Mouse (Mus musculus) neural tube, embryonic 10.5 days (tissue): ENCODE results near the gene Mocs1.
"Not testable (repeated sequence)": the region's sequence is repeated elsewhere in the genome, so short reads cannot be mapped to it uniquely, and the experiment has no call there.

Source experiments
- DNase-seq: peaks from one replicate; pipeline ENCODE4 v3.0.0-alpha.2; 2017; ENCODE audit warnings: low spot score; ENCODE audit errors: extremely low spot score

The Mocs1 gene

DNA sequence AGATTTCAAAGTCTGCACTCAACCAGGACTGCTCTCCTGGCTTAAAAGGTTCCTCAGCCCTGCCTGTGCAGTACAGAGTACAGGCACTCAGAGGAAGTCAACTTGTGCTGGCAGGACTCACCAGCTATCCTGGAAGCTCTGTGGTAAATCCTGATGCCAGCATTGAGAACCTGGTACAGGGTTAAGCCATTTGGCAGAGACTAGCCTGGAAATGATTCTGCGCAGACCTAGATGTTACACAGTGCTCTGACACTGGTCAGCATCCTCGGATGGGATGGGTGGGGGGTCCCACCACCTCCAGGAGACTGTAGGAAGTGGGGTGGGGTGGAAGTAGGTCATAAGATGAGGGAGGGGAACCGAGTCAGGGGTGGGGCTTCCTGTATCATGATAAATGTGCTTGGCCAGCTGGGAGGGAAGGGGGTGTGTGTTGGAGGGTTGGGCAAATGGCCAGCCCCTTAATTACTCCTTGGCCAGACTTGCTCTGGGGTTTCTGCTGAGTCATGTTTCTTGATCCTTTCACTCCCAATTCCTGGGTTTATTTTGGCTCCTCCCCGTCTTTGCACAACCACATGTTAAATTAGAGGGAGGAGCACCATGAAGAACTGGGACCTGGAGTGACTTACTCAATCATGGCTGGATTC lies 4.0 kb downstream of the Mocs1 start:
- DNase-seq = no peak

DNA sequence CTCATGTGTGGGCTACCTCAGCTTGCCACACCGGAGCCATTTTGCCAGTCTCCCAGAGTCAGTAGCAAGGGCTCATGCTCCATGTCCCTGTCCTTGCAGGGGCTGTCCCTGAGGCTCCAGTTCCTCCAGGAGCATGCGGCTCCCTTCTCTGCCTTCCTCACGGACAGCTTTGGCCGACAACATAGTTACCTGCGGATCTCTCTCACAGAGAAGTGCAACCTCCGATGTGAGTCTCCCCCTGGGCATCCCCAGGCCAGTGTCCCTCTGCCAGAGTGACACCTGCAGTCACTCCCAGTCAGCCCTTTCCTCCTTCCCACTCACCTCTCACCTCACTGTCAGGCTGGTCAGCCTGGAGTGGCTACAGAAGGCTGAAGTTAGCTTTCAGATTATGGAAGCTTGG lies 4.9 kb downstream of the Mocs1 start:
- DNase-seq = no peak

DNA sequence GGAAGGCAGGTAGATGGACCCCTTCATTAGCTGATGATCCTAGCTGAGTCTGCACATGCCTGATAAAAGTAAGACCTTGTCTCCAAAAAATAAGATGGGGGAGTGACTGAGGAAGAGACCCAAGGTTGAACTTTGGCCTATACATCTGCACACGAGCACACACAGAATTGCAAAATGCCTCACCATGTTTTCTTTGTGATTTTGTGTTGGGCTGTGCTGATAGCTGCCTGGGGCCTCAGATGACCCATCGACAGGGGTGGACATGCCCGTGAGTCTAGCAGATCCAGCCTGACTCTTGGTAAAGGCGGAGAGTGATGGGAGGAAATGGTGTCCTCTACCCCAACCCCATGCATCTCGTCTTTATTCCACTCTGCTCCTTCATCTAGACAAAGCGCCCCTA lies 6.1 kb downstream of the Mocs1 start:
- DNase-seq = no peak

DNA sequence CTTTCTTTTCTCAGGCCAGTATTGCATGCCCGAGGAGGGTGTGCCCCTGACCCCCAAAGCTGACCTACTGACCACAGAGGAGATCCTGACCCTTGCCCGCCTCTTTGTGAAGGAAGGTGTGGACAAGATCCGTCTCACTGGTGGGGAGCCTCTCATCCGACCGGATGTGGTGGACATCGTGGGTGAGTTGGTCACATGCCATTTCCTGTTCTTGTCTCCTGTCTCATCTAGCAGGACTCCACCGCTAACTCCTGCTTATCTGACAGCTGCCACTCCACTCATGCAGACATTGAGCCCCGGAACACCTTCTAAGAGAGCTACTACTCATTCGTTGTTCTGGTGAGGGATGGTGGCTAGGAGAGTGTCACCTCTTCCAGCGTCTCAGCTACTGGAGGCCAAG lies 6.9 kb downstream of the Mocs1 start:
- DNase-seq = no peak

DNA sequence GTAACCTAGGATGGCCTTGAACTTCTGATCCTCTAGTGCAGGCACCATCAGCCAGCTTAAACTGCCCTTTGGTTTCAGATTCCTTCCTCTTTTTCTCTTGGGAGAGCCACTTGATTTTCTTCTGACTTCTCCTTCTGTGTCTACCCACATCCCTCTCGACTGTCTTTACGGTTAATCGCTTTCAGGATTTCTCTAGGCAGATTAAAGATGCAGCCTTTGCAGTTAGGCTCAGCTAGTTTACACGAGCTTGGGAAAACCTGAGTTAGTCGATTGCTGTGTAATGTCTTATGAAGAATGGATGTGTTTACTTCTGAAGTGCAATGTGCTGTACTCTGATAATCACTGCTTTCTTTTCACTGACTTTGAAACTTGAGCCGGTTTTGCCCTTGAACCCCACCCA lies 8.5 kb downstream of the Mocs1 start:
- no peak for DNase-seq

DNA sequence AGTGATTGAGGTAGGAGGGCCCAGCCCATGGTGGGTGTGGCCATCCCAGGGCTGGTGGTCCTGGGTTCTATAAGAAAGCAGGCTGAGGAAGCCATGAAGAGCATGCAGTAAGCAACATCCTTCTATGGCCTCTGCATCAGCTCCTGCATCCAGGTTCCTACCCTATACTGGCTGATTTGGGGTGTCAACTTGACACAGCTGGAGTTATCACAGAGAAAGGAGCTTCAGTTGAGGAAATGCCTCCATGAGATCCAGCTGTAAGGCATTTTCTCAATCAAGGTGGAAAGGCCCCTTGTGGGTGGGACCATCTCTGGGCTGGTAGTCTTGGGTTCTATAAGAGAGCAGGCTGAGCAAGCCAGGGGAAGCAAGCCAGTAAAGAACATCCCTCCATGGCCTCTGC lies 9.1 kb downstream of the Mocs1 start:
- not testable (repeated sequence) for DNase-seq

DNA sequence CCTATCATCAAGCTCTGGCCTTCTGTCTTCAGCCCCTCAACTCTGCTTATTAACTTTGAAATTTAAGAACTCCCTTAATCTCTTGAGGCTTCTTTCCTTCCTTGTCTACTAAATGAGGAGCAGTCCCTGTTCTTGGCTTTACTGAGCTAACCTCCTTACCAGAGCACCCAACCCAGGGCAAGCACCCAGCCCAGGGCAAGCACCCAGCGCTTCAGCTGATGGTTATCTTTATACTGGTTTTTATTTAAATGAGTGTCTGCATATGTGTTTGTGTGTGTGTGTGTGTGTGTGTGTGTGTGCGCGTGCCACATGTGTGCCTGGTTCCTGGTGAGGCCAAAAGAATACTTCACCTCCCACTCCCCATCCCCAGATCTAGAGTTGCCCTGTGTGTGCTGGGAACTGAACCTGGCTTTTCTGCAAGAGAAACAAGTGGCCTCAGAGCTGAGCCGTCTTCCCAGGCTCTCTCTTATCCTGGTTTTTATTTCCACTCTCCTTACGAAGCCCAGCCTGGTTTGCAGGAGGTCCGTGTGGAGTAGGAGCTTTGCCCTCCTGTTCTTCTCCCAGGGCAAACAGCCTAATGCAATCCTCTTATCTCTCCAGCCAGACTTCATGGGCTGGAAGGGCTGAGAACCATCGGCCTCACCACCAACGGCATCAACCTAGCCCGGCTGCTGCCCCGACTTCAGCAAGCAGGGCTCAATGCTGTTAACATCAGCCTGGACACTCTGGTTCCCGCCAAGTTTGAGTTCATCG lies 10.8 kb downstream of the Mocs1 start:
- DNase-seq = no peak

DNA sequence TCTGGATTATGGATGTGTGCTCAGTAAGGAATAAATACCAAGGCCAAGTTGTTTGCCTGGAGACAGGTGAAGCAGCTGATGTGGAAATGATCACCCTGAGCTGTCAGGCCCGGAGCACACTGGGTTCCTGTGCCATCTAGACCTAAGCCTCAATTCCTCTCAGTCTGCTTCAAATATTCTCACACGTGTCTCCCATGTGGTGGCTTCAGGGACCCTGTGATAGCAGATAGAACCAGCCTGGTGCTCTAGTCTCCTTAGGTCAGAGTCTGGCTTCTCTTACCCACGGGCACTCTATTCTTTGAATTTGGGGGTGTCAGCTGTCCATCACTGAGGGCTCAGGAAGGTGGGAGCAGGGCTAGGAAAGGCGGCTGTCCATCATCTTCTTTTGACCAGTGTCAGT lies 11.5 kb downstream of the Mocs1 start:
- no peak for DNase-seq

DNA sequence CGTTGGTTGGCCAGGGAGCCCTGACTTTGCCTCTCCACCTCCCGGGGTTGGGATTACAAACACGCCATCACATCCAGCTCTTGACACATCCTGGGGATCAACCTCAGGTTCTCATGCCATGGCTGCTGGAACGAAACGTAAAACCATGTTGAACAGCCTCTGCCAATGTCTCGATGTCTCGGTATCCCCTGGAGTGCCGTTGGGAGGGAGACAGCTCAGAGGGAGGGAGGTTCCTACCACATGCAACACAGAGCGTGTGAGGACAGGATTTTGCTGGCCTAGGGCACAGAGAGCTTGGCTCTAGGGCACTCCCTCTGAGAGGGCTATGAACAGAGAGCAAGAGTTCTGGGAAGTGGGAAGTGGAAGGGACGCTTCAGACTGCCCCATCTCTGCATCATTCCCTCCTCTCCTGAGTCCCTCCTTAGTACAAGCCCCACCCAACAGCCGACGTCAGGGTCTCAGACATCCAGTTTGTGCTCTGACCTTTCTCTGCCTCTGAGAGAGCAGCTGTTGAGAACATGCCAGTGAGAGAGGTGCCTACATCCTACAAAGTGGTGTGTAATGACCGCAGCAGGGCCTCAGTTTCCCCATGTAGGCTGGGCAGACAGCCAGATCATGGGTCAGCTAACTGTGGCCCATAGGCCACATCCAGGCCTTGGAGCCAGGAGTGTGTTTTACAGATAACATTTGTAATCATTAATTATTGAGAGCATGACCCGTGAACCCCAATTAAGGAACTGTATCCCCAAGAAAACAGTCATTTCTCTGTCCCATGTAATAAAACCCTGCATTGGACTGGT lies 12.4 kb downstream of the Mocs1 start:
- no peak for DNase-seq

DNA sequence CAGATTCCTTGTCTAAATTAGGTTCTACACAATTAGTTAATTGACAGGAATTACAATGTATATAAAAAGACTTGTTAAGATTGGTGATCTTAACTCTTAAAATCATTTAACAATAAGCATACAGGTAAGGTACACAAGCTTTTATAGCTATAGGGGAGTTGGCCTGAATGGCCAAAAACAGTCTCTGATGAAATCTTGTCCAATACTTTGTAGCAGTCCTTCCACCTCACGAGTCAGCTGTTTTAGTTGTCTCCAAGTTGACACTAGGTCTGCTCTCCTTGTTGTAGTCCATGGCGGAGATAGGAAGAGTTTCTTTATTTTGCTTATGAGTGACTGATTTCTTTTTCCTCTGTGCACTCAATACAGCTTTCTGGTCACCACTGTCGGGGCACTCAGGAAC lies 14.7 kb downstream of the Mocs1 start:
- not testable (repeated sequence) for DNase-seq

DNA sequence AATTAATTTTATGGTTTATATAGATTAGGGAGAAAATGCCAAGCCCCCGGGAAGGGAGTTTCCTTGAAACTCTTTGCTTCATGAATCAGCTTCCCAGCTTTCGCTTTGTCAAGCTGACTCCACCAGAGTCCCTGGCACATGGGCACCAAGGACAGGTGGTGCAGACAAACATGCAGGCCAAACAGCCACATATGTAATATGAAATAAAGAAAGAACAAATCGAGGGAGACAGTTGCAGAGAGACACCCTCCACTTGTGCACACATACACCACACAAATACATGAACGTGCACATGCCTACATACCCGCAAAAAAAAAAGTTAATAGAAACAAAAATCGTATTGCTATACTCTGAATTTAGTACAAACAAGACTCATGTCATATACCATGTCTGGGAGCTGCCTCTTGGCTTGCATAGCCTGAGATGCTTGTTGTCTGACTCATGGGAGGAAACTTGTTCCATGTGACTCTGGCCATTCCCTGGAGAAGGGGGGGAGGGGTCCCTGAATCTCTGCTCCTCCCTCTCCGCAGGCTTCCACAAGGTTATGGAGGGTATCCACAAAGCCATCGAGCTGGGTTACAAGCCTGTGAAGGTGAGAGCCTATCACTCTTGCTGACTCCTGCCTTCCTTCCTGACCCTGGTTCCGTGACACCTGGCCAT lies 20.5 kb downstream of the Mocs1 start:
- DNase-seq = no peak

DNA sequence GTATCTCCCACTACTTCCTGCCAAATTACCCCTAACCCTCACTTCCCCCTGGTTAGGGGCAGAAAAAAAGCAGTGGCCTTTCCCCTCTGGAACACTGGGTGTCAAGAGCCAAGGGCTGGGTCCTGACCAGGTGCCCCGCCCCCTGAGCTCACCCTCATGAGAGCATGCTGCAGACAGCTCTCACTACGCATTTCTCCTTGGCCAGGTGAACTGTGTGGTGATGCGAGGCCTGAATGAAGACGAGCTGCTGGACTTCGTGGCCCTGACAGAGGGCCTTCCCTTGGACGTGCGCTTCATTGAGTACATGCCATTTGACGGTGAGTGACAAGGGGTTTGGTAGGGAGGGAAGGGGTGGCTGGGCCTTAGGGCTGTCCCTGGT lies 21.1 kb downstream of the Mocs1 start:
- no peak for DNase-seq

DNA sequence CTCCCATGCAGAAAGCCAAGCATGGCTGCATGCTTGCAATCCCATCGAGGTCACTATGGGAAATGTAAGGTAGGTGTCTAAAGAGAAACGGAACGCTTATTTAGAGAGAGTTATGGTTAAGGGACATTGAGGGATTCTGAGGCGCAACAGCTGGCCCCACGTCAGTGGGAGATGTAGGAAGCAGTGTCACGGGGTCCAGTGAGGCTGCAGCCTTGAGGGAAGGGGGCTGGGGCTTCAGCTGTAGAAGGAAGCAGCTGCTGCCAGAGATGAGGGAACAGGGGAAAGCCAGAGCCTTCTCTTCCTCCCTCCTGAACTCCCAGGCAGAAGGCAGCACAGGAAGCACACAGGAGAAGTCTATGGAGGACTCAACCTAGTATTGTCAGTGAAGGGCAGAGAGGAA lies 22.8 kb downstream of the Mocs1 start:
- no peak for DNase-seq

DNA sequence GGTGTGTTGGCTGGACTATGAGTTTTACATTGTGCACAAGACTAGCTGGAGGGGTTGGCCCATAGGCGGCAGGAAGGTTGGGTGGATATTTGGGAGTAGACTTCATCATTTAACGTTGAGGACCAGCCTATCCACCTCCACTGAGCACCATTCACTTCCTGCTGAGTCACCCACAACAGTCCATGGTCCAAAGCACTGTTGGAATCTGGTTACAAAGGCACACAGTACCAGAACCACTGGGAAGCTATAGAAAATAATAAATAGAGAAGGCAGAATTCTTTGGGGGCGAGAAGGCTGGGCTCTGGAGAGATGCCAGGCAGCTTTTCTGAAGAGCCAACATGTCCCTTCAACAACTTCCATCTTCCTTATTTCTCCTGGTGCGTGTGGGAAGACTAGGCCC lies 28.2 kb downstream of the Mocs1 start:
- DNase-seq = no peak

DNA sequence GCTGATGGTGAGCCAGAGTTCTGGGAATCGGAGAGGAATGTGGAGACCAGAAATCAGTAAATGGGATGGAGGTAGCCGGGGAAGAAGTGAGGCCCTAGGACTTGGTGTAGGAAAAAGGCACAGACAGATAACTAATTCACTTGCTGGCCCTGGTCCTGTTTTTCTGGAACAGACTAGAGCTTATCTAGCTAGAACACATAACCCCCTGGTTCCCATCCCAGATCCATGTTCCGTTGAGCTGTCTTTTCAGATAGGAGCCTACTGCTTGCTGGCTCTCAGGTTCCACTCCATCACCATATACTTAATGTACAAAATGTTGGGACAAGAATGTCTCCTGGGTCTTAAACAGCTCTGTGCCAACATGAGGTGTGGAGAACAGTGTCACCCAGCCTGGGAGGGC lies 29.7 kb downstream of the Mocs1 start:
- DNase-seq = no peak

DNA sequence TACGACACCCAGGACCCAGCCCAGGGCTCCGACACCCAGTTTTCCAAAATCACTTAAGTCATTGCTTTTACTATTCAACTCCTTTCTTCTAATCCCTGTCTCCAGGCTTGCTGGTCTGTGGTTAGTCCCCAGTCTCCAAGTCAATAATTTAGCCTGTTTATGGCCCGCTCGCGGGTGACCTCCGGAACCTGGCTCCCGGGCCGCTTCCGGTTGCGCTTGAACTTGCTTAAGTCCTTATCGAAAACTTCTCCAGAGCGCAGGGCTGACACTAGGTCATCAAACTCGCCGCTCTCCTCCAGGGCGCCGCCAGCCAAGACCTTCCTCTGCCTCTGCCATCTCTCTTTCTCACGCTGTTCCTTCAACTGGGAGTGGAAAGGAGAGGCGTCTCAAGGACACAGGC lies 30.2 kb downstream of the Mocs1 start:
- no peak for DNase-seq

DNA sequence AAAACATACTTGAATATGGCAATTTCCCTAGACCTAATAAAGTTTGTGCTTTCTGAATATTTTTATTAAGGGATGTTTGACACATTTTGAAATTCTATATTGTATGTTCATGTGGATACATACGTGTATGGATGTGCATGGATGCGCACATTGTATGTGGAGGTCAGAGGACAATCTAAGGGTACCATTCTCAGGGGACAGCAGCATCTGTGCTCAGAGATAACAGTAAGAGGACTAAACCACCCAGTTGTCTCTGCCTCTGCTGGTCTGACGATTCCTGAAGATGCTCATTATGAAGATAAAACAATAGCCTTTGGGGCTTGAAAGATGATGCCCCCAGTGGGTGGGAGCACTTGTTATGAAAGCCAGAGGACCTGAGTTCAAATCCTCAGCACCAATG lies 36.7 kb downstream of the Mocs1 start:
- no peak for DNase-seq

DNA sequence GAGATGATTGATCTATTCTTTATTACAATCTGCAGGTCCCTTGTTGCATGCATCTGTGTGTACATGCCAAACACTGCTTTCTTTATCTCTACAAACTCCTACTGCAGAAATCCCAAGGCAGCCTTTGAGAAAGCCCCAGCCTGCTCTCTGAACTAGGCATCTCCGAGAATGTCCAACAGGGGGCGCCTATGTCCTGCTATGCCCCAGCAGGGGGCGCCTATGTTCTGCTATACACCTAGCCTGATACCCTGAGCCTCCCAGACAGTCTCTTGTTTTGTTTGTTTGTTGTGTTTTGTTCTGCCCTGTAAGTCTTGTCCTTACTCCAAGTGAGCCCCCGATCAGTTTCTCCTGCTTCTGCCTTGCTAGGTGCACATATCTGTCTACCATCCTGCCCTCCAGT lies 40.1 kb downstream of the Mocs1 start:
- DNase-seq = peak; percentile 75

DNA sequence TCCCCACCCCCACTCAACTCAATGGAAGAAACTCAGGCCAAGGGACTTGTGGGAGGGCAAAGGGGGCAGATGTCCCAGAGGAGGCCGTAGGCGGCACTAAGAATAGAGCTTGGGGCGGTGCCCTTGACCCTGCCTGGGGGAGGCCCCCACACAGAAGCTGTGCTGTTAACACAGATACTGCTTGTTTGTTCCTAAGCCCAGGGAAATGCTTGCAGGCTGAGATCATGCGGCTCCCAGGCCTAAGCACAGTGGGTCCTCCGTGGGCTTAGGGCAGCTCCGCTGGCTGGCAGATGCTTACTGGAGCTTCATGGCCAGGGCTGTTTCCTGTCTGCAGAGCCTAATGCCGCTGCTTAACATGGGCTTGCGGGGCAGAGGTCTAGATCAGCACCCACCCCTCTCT lies 44.5 kb downstream of the Mocs1 start:
- DNase-seq = no peak

DNA sequence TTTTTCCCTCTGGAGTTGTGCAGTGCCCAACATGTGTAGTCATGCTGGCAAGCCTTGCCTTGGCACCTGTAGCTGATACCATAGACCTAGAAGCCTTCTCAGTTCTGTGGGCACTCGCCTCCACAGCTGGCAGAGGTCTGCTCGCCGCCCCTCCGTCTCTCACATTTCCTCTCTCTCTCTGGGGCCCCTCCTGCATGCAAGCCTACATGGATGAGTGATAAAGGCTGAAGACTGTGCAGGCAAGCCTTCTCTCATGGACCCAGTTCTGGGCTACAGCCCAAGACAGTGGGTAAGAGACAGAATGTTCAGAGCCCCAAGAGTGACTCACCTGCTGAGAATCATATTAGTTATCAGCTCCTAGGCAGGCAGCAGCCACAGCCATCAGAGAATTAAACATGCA lies 45.9 kb downstream of the Mocs1 start:
- no peak for DNase-seq

DNA sequence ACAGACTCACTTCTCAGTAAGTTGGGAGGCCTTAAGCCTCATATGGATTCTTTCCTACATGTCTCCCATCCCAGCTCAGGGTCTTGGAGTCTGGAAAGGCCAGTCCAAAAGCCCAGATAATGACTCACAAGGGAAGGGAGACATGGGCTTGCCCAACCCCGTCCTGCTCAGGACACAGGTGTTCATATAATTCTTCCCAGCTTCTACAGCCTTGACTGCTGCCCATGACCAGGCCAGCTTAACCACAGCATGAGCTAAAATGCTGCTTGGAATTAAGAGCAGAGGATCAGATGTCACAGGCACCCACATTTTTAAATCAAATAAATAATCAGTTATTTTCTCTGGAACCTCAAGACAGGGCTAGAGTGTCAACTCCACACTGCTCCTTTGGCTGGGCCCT lies 47.0 kb downstream of the Mocs1 start:
- no peak for DNase-seq

DNA sequence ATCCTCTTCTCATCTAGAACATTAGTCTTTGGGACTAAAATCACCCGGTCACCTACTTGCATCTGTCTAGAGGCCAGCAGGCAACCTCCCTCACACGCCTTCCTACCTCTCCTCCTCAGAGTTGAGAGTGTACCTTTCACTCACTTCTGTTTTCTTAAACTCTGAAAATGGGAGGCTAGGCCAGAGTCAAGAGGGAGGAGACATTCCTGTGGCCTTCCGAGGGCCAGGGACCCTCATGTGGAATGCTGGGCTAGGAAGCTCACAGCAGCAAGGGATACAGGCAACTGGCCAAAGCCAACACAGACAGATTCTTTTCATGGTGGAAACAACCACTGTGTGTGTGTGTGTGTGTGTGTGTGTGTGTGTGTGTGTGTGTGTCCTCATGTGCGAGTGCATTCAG lies 49.2 kb downstream of the Mocs1 start:
- DNase-seq = no peak
